In genomic region chr2:167924803-167925604, GRCm38 (mm10) we compare ENCODE assay signal across 8 mouse cellular contexts. TPM values are rescaled to one million over a fixed set of nuclear protein-coding genes. Genes with fewer than 3 reads are reported as not detected.
DNase-seq lines count a peak whose midpoint lies in the region; ATAC-seq and TF ChIP-seq lines count a peak whose summit lies in the region.

No protein-coding gene starts in this region.

- intact Hi-C loops in heart, postnatal 25 days (cut with DNase I) = no loop called here

- peak overlapping the region; percentile 49 for H3K4me3 ChIP-seq in forebrain, embryonic 16.5 days (replicated peaks; ENCODE audit: low read length)
- peak overlapping the region; percentile 38 for H3K4me3 ChIP-seq in liver, postnatal 0 days (ENCODE audit: low read depth, low read length)
- peak overlapping the region; percentile 42 for H3K4me3 ChIP-seq in neural tube, embryonic 13.5 days

- peak; percentile 50 for DNase-seq in ES-CJ7 (ENCODE audit: low read depth, low spot score)
- peak; percentile 73 to 82 for DNase-seq in cerebellum, adult 18-20 months
- DNase-seq in heart, postnatal 25 days (ENCODE audit: low spot score) = peak; percentile 76
- DNase-seq in layer of hippocampus, adult 11-12 months (ENCODE audit: low spot score) = peak; percentile 88
- peak; percentile 85 for DNase-seq in liver, postnatal 0 days
- peak; percentile 76 for DNase-seq in telencephalon, adult 2 months (ENCODE audit: low read depth, low spot score)

- peak overlapping the region; percentile 24; the same call in 1 of the 2 replicates for H3K27ac ChIP-seq in forebrain, embryonic 16.5 days (ENCODE audit: low read length)
- peak overlapping the region; percentile 89 for H3K27ac ChIP-seq in liver, postnatal 0 days (ENCODE audit: low read depth)
- H3K27ac ChIP-seq in neural tube, embryonic 13.5 days (replicated peaks) = peak overlapping the region; percentile 56; the same call in 1 of the 2 replicates

- no peaks in the 10 kb centered on the region for H3K27me3 ChIP-seq in forebrain, embryonic 16.5 days (replicated peaks; ENCODE audit: control insufficient read depth, insufficient read depth, low read length)
- H3K27me3 ChIP-seq in liver, postnatal 0 days (ENCODE audit: insufficient read depth, low read length) = no peaks in the 10 kb centered on the region
- no peaks in the 10 kb centered on the region for H3K27me3 ChIP-seq in neural tube, embryonic 13.5 days

- peak; percentile 67 for ATAC-seq in forebrain, embryonic 16.5 days
- ATAC-seq in liver, postnatal 0 days = peak; percentile 77
- peak; percentile 42; the same call in 1 of the 2 replicates for ATAC-seq in neural tube, embryonic 13.5 days (ENCODE audit: low read depth)

- peak overlapping the region; percentile 42 for H3K9ac ChIP-seq in forebrain, embryonic 16.5 days (replicated peaks; ENCODE audit: low read depth, low read length)
- H3K9ac ChIP-seq in liver, postnatal 0 days (replicated peaks) = peak overlapping the region; percentile 59
- peak overlapping the region; percentile 68 for H3K9ac ChIP-seq in neural tube, embryonic 13.5 days

- WGBS in forebrain, embryonic 16.5 days = 1% methylated on average over 29 of the region's 29 CpGs
- WGBS in liver, postnatal 0 days (ENCODE audit: insufficient replicate concordance) = 2% methylated on average over 29 of the region's 29 CpGs
- 4% methylated on average over 29 of the region's 29 CpGs for WGBS in neural tube, embryonic 13.5 days

- no peaks in the 10 kb centered on the region for H3K36me3 ChIP-seq in forebrain, embryonic 16.5 days (ENCODE audit: control insufficient read depth, insufficient read depth)
- H3K36me3 ChIP-seq in liver, postnatal 0 days (replicated peaks; ENCODE audit: insufficient read depth, low read length) = no peaks in the 10 kb centered on the region
- no peaks in the 10 kb centered on the region for H3K36me3 ChIP-seq in neural tube, embryonic 13.5 days

- peak; percentile 53 for TF ChIP-seq CTCF in liver, postnatal 0 days (IDR thresholded peaks at IDR 0.05; ENCODE audit: low read depth)

- peak overlapping the region; percentile 85 for H3K4me2 ChIP-seq in forebrain, embryonic 16.5 days (ENCODE audit: low read length)
- peak overlapping the region; percentile 78 for H3K4me2 ChIP-seq in liver, postnatal 0 days (ENCODE audit: low read depth, low read length)
- H3K4me2 ChIP-seq in neural tube, embryonic 13.5 days = peak overlapping the region; percentile 75

- no peaks in the 10 kb centered on the region for H3K9me3 ChIP-seq in forebrain, embryonic 16.5 days (ENCODE audit: control insufficient read depth, low read length)
- H3K9me3 ChIP-seq in liver, postnatal 0 days (ENCODE audit: low read length) = no peaks in the 10 kb centered on the region
- H3K9me3 ChIP-seq in neural tube, embryonic 13.5 days = no peaks in the 10 kb centered on the region

- peaks cover 10% of the 10 kb centered on the region for H3K4me1 ChIP-seq in forebrain, embryonic 16.5 days (replicated peaks; ENCODE audit: control insufficient read depth, insufficient read depth, low read length)
- H3K4me1 ChIP-seq in liver, postnatal 0 days (ENCODE audit: insufficient read depth) = peaks cover 29% of the 10 kb centered on the region
- peaks cover 7% of the 10 kb centered on the region; the same call in 1 of the 2 replicates for H3K4me1 ChIP-seq in neural tube, embryonic 13.5 days (replicated peaks)

- peak; percentile 69 for TF ChIP-seq EP300 in liver, postnatal 0 days (IDR thresholded peaks at IDR 0.05; ENCODE audit: low read depth)

RNA-seq across cellular contexts. Expression of gene Ptpn1, which starts 6.9 kb away (rescaled TPM):
- 87.3 and 97.1 TPM in 2 replicates for polyA plus RNA-seq in forebrain, embryonic 16.5 days (2015; fragmentation: Nextera tagmentation; extraction: Ambion mirVana)
- total RNA-seq in heart, postnatal 25 days (2021) = 10 to 100 TPM; 21.9 to 23.4 TPM
- 31.4 and 32.4 TPM in 2 replicates for polyA plus RNA-seq in liver, postnatal 0 days (2015; fragmentation: Nextera tagmentation; extraction: Ambion mirVana)
- polyA plus RNA-seq in neural tube, embryonic 13.5 days (2015; fragmentation: Nextera tagmentation; extraction: Ambion mirVana) = 110 and 113 TPM in 2 replicates

Comparison
In these comparisons a context has a peak if more than half of its experiments do, and no peak if none do; other contexts are left out.
1. Peak in every context shown above with its lines: DNase-seq, ATAC-seq, H3K4me3 ChIP-seq and H3K27ac ChIP-seq.
2. H3K27ac ChIP-seq: peak in every context shown above with its lines; median percentile 89 in liver, postnatal 0 days; 56 in neural tube, embryonic 13.5 days; 24 in forebrain, embryonic 16.5 days.